Mouse (Mus musculus) cerebellum, postnatal 36 days (tissue): Measurements from ENCODE around the gene Mavs.

Experiments
- DNase-seq, 2 experiments: peaks; one replicate each; pipeline ENCODE4 v3.0.0; 2021 to 2022; ENCODE audit warnings: mixed read lengths in 2 of 2

The Mavs gene

DNA sequence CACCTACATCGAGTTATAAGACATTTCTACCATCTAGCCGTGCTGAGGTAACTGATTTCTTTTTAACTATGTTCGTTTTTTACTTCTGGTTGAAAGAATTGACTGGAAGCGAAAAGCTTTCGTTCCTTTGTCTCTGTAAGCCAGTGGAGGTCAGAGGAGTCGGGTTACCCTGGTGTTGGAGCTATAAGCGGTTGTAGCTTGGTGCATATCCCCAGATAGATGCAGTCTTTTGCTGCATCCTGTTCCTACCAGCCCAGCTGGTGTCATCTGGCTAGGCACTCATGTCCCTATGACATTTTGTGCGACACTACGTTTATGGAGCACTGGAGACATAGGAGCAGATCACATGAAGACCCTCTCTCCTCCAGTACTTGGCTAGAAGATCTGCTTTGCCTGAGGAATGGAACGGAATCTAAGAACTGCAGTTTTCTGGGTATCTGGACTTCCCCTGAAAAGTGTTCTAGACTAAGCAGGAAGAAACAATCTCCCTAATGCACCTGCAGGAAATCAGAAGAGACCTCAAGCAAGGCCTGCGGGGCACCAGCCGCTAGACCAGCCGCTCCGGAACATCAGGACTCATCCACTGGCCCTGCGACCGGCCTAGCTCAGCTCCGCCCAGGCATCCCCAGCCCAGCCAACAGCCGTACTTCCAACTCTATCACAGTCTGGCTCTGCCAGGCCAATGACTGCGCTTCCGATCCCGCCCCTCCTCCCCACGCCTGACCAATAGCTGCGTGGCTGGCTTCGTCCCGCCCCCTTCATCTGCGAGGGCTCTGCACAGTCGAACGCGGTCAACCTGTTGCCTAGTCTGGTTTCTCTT is at the start of gene Mavs:
Mavs (plus strand) TSS at position 757 of the 820 bp plus-strand sequence.
- DNase-seq, result peak; percentile 88 to 92

DNA sequence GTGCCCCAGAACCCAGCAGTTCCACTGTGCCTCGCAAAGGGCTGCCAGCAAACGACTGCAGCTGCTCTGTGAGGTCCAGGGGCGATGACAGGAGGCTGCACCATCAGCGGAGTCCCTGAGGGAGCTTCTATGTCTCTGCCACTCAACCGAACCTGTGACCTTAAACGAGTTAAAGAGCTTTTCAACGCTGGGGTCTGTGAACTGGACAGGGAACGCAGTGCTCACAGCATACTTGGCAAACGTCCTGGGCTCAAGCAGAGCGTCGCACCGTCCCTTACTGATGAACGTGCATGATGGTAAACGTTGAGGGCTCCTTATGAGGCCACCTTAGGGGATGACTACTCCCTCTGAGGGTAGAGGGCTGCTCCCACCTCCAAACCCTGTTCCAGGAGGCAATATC is 47.5 kb upstream of the Mavs start:
- DNase-seq, result peak in 1 of 2 experiments; percentile 17

DNA sequence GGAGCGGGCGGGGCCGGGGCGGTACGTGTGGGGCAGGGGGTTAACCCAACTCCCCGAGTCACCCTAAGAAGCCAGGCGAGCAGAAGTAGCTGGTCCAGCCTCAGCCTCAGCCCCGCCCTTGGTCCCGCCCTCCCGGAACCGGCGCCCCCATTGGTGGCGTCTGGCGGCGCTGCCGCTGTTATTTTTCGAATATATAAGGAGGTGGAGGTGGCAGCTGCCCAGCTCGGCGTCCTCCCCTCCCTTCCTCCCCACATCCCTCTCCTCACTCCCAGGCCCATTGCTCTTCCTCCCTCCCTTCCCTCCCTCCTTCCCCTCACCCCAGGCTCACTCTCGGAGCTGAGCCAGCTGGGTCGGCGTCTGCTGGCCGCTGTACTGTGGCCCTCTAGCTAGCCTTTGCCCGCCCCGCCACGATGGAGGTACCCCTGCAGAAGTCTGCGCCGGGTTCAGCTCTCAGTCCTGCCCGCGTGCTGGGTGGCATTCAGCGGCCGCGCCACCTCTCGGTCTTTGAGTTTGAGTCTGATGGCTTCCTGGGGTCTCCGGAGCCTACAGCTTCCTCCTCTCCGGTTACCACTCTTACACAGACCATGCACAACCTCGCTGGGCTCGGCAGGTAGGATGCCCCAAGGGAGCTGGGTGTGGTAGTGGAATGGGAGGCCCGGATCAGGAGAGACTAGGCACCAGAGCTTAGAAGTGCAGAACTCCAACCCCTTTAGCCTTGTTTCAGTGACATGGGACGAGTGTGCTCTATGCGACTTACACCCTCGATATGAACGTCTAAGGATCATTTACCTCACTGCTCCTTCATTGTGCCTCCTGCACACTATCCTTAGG is 46.9 kb upstream of the Mavs start, which contains the start of the genes Cdc25b and Spef1:
Cdc25b (plus strand) TSS at position 179 of the 831 bp plus-strand sequence.
Spef1 (minus strand) TSS at position 512 of the 831 bp plus-strand sequence.
- peak; percentile 76 to 85 for DNase-seq

DNA sequence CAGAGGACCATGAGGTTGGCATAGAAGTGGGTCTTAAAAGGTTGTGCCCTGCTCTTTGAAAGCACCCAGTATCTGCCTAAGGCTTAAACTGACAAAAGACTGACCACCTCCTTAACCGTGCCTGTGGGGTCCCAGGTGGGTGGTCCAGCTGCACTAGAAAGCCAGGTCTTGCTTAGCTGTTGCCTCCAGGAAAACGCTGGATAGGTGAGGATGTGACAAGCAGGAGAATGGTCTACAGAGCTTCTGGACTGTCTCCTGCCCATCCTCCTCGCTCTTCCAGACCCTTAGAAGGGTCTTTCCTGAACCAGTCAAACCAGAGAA is 46.3 kb upstream of the Mavs start:
- DNase-seq, result no peak

DNA sequence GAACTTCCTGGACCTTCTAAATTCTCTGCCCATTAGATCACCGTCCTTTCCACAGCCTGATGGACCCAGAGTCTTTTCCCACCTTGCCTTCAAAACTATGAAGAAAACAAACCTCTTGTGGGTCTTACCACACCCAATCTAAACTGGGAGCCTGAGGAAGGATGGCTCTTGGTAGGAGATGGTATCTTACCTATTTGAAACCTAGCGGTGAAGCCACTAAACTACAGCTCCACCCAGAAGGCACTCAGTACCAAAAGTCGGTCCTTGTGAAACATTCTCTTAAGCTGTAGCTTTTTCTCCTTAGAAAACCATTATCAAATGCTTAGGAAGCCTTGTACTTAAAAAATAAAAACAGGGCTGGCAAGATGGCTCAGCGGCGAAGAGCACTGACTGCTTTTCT is 45.6 kb upstream of the Mavs start:
- no peak for DNase-seq

DNA sequence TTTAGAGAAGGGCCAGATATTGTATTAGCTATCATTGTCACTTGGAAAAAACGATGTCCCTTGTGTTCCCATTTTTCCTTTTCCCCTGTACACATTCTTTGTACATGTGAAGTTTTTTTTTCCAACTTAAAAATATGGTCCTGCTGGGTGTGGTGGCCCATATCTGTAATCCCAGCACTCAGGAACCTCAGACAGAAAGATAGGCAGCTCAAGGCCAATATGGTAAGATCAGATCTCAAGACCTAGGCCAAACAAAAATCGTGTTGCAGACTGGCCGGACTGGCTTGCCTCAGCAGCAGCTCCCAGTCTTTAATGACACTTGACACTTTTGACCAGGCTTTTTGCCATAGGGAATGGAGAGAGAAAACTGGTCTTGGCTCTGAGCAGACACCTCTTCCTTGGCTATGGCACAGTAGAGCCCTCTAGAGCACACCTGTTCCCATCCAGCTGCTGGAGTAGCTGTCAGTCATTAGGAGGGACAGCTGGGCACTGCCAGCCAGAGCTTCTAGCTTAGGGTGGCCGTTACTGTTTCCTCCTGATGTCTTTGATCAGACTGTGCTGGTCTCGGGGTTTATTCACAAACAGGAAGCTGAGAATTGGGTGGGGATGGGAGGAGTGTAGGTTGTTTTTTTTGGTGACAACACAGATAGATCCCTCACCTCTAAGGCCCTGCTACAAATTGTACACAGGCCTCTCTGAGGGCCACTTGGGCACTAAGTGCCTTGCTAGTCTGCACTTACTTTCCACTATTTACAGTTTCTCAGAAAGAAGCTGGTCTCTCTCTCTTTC is 44.1 kb upstream of the Mavs start:
- no peak for DNase-seq

DNA sequence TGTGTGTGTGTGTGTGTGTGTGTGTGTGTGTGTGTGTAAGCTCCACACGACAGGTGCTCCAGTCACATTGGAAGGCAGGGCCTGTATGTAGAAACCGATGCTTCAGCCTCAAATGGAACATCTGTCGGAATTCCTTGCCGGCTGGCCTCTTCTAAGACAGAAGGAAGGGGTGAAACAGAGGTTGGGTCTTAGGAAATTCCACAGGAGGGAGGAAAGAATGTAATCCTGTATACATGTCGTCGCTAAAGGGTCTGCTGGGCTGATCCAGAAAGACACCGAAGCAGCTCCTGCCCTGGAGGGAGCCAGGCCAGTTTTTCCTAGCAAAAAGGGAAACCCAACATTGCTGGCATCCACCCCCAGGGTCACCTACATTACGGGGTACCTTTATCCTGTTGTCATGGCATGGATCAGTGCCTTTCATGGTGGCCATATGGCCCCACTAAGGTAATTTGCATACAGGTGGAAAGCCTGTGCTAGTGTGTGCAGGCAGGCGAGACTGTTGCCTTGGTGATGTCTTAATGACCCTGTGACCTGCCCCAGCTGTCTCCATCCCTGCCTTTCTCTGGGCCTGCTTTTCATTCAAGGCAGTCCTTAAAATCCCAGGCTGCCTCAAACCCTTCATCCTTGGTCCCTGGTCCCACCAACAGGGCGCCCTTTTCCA is 43.4 kb upstream of the Mavs start:
- no peak for DNase-seq

DNA sequence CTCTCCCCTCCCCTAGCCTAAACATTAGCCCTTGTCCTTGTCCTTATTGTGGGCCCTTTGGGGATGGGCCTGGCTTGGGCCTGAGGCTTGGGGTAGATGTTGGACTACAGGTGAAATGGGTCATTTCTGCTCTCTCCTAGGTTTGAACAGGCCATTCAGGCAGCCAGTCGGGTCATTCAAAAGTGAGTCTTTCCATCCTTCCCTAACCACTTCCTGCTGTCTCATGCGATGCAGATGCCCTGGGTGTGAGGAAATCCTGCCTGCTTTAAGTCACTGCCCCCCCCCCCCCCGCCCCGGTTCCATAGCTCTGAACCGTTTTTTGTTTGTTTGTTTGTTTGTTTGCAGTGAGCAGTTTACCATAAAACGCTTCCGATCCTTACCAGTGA is 42.9 kb upstream of the Mavs start:
- no peak for DNase-seq

DNA sequence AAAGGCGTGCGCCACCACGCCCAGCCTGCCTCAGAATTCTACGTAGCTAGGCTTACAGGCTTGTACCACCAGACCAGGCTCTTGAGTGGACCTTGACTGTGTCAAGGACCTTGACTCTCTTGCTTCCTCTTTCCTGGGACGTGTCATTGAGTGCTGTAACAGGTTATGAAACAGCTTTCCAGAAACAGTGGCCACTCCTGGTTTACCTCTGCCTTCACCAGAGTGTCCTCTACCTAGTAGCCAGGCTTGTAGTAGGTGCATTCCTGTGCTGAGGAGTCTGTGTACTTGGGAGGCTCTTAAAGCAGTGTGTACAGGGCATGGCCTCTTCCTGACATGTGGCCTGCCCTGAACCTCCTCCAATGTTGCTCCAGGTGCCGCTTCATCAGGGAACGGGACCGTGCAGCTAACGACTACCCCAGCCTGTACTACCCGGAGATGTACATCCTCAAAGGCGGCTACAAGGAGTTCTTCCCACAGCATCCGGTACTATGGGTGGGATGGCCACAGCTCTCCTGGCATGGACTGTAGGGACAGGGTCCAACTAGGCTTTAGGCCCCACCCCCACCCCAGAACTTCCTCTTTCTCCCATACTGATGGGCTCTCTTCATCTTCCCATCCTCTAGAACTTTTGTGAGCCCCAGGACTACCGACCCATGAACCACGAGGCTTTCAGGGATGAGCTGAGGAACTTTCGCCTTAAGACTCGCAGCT is 37.1 kb upstream of the Mavs start:
- no peak for DNase-seq

DNA sequence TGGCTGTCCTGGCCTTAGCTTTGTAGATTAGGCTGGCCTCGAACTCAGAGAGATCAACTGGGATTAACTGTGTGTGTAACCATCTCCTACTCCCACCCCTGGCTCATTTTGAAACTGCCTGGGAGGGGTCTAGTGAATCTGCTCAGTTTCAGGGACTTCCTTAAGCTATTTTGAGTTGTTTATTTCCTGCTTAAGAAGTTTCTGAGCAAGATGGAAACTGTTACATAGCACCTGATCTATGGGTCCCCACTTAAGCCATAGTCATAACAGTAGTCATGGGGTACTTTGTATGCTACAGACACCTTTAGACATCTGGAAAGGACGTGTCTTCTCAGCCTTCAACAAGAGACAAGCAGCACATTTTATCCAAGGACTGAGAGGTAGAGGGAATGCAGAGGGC is 33.2 kb upstream of the Mavs start:
- no peak for DNase-seq

DNA sequence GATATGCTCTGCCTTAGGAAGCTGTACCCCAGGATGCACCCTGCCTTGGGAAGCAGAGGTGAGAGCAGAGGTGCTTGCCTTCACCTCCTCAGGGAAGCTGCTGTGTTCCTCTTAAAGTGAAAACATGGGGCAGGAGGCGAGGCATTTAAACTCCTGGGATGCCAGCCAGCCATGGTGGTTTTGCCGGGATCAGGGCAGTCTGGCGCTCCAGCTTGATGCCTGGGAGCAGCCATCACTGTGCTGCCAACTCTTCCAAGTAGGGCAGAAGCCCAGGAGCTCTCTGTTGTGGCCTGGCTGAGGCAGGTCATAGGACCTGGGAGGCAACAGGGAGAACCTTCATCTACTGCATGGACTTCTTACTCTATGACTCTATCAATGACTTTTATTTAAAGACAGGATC is 32.6 kb upstream of the Mavs start:
- peak; percentile 35 to 45 for DNase-seq

DNA sequence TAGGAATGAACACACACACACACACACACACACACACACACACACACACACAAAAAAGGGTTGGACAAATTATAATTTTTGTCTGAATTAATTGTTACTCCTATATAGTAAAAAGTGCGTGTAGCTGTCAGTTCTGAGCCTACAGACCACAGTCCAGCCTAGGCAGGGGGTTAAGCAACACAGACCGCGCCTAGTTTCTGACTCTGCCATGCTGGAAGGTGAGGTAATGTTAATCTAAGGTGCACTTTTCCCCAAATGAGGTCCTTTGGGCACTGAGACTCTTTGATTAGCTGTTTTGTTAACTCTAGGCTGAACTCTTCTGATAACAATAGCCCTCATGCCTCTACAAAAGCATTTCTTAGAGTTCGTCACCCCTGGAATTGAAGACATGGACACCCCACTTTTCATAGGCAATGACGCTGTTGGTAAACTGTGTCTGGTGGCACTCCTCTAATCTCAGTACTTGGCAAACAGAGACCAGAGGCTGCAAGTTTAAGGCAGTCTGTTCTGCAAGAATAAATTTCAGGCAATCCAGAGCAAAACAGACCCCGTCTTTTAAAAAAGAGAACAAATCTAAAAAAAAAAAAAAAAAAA is 29.9 kb upstream of the Mavs start:
- DNase-seq, result no peak

DNA sequence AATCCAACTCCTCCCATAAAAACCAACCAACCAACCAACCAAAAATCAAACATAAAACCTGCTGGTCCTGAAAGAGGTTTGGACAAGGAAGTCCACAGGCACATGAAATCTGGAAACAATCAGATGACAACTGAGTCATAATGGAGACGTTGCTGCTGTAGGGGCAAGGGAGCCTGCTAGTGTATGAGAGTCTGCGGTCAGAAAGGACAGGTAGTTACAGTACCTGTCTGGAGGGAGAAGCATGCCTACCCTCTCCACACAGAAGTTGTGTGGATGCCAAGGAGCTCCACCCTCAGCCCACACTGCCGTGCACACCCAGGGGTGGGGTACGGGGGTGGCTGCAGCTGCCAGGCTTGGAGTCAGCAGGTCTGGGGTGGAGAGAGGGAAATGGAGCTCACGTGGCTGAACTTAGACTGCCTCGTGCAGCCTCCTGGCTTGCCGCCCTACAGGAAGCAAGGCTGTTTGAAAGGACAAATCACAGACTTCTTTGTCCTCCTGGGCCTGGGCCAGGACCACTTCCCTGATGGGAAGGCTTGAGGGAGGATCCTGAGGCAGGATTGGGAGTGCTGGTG is 29.4 kb upstream of the Mavs start:
- DNase-seq, result peak; percentile 24 to 39

DNA sequence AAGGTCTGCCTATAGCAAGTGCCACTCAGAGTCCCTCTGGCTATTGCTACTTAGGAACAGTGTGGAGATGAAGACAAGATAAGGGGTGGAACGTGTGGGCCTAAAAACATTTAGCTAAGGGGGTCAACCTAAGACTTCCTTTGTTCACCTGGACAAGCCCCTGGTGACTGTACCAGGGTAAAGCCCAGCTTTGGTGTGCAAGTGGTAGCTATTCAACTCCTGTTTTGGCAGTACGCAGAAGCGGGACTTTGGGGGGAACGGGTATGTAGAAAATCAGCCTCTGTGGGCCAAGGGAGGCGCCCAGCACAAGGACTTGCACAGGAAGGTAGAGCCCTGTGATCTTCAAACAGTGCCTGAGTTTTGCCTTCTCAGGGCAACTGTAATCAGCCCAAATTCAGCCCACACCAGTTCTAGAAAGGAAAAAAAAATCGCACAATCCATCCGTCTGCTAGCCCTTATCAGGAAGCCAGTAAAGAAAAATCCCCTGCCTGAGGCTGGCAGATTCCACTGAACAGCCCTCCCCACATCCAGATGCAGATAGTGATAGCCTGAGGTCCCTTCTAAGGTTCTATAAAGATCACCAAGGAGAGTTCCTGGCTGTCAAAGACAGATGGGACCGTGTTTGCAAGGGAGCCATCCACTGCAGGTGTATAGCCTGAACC is 28.2 kb upstream of the Mavs start:
- DNase-seq, result no peak

DNA sequence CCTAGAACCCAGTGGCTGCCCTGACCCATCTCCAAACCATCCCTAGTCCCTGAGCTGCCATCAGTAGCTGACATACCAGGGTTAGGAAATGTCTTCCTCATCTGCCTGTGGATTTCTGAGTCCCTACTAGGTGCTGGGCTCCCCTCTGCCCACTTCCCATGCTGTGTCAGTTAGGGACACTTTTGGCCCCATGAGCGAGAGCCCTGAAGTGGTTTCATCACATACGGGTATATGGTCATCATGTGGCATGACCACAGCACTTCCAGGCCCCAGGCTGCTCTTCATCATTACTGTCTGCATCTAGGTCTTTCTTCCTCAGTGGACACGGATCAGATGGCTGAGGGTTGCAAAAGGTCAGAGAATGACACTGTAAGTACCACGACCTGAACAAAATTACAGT is 27.1 kb upstream of the Mavs start, which contains the start of gene Ap5s1:
Ap5s1 (plus strand) TSS at position 301 of the 400 bp plus-strand sequence.
- DNase-seq, result no peak

DNA sequence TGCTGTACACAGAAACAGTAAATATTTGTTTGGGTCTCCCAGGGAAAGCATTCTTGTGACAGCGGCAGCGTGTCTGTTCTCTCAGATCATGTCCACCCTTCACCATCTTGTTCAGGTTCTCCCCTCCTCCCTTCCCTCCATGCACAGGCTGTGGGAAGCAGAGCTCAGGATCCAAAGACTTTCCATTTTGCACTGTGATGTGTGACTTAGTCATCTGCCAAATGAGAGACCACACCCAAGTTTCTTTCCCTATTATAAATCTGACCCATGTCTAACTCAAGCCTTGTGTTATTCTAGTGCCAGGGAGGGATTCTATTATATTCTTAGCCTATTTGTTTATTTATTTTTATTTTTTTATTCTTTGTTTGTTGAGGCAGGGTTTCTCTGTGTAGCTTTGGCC is 25.5 kb upstream of the Mavs start:
- DNase-seq, result no peak

DNA sequence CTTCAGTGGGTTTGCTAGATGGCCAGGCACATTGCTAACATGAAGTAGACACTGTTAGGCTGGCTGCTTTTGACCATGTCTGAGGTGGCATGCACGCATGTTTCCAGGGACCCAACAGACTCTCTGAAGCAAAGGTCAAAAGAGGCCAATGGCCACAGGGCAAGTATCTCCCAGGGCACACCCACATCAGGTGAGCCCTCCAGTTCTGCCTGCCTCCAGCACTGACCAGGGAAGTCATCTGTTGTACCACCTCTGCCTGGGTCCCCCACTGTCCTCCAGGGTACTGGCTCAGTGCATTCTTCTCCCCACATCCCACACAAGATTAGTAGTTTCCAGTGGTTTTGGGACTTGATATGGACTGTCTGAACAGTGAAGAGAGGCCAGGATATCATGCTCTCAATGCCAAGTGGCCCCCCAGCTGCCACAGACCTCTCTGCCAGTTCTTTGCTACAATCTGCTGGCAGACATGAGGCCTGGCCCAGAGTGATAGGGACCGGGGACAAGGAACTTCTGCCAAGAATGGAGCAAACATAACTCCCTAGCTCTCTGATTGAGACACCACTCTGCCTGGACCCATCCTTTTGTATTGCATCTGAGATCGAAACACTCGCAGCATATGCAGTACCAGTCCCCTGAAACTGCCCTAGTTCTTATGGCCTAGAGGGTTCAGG is 24.6 kb upstream of the Mavs start:
- DNase-seq, result no peak

DNA sequence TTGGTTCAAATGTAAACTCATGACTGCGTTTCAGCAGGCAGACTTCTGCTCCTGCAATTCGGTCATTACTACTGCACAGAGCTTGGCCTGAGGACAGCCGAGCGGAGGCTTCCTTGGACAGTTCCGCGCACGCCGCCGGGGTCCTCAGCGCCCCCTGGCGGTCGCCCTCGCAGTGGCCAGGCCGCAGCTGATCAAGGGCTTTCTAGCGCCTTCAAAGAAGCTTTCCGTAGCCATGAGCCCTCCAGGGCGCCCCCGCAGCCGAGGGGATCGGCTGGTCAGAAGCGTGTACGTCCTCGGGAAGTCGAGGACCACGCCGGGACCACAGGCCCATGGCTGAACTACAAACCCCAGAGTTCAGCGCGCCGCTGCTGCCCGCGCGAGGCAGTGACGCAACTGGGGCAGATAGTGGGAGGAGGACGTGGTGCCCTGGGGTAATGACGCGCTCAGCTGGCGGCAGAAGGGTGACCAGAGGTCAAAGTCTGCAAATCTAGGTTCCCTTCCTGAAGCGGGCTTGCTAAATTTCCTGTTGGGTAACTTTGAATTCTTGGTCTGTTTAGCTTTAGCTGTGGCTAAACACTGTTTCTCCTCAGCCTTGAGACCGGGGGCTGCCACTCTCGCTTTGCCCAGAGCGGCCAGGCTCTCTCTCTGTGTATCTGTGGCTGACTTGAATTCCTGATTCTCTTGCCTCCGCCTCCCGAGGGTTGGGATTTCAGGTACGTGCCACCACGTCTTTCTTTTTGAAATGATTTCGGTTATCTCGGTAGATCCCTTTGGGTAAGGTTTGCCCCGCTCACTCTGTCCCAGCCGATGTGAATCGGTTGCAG is 23.7 kb upstream of the Mavs start:
- DNase-seq, result peak; percentile 94 to 96

DNA sequence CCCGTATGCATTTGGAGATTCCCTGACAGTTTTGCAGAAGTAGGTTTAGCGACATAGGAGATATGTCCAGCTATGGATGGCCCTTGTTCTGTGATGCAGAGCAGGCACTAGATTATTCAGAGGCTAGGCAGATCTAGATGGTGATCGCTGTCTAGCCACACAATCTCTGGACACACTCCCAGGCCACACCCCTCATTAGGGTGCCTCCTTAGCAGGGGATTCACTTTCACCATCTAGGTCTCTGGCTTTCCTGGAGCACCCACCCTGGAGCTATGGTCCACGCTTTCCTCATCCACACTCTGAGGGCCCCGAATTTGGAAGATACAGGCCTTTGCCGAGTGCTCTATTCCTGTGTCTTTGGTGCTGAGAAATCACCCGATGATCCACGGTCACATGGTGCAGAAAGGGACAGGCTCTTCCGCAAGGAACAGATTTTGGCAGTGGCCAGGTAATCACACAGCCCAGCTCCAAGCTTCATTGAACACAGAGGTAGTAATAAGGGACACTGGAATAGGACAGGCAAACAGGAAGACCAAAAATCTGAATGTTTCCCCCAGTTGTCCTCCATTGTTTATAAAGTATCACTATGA is 22.7 kb upstream of the Mavs start:
- DNase-seq, result peak; percentile 27 to 53
